Mouse (Mus musculus) cerebellum, postnatal 10 days (tissue): ENCODE data around the gene Harbi1.
"Not testable (repeated sequence)": the region's sequence is repeated elsewhere in the genome, so short reads cannot be mapped to it uniquely, and the experiment has no call there.

Experiments
- DNase-seq, 2 experiments: peaks; one replicate each; pipeline ENCODE4 v3.0.0; 2021; ENCODE audit warnings: mixed read lengths in 2 of 2

Harbi1 gene

DNA sequence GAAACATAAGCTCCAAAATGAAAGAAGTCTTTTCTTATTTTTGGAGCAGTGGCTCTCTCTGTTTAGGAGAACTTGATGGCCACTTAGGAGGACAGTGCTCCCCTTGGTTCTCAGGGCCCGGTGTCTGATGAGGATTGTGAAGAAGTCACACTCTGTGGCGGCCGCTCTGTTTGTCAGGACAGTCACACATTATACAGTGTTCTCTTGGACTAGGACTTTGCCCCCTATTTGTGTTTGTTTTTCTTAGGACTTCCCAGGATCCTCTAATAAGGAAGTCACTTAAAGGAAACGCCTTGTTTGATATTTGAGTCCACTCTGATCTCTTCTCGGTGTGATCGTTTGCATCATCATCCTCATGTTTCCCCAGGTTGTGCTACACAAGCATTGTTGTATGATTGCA, 7.6 kb downstream of the Harbi1 start:
- DNase-seq = no peak

DNA sequence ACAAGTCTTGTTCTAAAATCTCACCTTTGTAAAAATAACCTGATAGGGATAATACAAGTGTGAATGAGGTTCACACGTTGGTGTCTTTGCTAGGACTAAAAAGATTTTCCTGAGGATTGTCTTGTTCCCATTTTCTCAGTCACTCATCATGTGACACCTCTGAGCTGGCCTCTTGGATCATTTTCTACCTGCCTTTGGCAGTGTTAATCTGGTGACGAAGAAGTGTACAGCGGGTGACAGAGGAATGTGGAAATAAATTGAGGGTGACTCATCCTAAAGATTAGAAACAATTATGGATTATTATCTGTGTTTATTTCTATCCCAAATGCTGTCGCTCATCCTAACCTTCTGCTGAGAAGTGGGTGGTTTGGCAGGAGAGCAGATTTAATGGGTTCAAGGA, 12.7 kb downstream of the Harbi1 start:
- DNase-seq = no peak

DNA sequence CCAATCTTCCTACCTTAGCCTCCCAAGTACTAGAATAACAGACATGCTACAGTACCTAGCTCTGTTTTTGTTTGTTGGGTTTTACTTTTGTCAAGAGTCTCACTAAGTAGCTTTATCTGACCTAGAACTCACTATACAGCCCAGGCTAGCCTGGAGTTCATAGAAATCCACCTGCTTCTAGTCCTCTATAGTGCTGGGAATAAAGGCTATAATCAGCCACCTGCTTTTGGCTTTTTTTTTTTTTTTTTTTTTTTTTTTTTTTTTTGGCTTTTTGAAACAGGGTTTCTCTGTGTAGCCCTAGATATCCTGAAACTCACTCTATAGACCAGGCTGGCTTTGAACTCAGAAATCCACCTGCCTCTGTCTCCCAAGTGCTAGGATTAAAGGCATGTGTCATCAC, 13.3 kb downstream of the Harbi1 start:
- no peak for DNase-seq

DNA sequence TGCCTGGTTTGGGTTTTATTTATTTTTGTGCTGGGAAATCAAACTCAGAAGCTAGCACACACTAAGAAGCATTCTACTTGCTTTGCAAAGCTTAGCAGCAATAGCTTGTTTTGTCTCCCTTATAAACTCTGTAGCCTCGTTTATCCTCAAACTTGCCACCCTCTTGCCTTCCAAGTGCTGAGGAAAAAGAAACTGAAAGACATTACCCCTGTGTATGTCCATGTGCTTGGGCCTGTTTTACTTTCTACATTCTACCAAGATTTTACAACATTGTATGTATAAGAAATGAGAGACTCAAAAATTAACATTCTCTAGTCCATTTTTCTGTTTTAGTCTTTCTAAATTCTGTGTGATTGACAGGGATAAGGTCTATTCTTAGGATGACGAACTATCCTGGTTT, 14.1 kb downstream of the Harbi1 start:
- DNase-seq = no peak

DNA sequence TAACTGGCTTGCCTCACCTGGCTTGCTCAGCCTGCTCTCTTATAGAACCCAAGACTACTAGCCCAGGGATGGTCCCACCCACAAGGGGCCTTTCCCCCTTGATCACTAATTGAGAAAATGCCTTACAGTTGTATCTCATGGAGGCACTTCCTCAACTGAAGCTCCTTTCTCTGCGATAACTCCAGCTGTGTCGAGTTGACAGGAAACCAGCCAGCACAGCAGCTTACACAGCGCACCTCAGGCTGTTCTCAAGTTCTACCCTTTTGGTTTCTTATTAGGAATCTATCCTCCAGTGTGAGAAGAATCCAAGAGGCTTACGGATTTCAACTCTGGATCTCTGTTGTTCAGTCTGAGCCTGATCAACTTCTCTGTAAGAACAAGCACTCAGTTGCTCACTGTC, 14.8 kb downstream of the Harbi1 start:
- DNase-seq = not testable (repeated sequence)

DNA sequence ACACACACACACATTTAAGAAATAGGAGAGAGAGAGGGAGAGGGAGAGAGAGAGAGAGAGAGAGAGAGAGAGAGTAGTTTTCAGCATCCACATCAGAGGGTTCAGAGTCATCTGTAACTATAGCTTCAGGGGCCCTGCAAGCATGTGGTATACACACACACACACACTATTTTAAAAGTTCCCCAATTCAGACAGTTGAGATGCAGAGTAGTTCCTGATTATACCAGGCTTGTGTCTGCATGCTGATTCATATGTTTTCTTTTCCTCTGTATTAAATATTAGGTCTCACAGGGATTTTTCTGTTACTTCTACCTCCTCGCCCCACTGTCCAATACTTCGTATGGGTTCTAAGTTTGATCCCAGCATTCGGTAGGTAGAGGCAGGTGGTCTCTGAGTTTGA, 16.4 kb downstream of the Harbi1 start:
- no peak for DNase-seq

DNA sequence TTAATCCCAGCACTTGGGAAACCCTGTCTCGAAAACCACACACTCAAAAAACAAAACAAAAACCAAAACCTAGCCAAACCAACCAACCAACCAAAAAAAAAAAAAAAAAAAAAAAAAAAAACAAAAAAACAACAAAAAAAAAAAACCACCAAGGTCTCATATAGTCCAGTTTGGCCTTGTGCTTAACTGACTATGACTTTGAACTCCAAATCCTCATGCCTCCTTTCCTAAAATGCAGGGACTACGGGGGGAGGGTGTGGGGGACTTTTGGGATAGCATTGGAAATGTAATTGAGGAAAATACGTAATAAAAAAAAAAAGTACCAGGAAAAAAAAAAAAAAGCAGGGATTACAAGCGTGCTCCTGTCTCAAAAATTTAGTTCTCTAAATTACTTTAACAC, 18.9 kb downstream of the Harbi1 start:
- no peak for DNase-seq

DNA sequence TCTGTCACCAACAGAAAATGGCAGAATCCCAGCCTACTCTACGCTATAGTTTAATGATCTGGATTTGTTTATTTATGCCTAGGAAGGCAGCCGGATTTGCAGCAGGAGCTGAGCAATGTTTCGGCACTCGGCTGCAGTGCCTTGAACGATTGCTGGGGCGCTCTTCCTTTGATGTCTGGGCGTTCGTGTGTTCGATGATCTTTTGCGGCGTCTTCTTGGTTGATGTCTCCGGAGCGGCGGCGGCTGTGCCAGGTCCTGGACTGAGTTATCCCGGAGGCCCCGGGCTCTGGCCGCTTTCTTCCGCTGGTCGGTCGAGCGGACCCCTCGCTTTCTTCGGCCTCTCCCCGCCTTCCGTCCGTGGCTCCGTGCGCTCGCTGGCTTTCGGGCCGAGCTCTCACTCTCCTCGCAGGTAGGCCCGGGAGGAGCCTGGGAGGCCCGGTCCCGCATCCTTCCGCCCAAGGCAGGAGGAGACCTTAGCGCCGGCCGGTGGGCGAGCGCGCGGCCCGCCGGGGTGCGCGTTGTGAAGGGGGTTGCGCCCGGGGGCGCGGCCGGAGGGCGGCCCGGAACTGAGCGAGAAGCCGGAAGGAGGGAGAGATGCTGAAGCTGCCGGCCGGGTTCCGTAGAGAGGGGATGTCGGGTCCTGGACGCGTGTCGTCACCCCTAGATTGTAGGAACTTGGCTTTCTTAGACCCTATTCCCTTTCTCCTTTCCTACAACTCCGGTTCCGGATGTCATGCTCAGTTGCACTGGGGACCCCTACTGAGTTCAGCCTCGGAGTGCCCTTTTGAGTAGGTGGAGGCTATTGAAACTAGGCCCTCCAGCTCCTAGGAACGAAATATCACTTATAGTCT, 19.5 kb downstream of the Harbi1 start, which contains the start of gene Ambra1:
Ambra1 (plus strand) TSS at position 164 of the 851 bp plus-strand sequence.
- DNase-seq = peak; percentile 89

DNA sequence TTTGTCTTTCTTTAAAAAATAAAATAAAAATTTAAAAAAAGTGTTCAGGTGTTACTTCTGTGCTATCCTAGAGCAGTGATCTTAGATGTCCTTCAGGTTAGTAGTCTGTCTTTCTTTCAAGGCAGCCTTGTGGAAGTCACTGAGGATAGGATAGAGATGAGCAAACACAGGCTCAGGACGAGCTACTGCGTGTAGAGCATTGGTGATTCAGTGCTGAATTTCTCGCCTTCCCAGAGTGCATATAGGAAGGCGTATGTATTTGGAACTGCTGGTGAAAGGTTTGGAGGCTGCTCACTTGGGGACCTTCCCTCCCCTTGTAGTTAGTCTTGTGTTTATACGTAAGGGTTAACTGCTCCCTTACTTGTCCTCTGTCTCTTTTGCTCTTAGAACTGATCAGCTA, 24.6 kb downstream of the Harbi1 start:
- DNase-seq = no peak

DNA sequence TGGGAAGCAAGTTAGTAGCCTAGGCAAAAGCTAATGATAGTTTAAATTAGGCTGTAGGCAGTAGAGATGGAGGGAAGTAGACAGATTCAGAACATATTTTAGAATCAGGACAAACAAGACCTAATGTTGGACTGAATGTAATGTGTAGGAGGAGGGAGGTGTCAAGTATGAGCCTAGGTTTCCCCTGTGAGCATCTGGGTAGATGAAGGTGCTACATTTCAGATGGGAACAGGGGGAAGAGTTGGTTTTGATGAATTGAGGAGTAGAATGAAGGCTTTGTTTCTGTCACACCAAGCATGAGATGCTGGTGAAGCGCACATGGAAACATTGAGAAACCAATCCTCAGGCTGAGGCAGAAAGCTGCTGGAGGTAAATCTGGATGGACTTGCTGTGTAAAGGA, 28.9 kb downstream of the Harbi1 start:
- no peak for DNase-seq

DNA sequence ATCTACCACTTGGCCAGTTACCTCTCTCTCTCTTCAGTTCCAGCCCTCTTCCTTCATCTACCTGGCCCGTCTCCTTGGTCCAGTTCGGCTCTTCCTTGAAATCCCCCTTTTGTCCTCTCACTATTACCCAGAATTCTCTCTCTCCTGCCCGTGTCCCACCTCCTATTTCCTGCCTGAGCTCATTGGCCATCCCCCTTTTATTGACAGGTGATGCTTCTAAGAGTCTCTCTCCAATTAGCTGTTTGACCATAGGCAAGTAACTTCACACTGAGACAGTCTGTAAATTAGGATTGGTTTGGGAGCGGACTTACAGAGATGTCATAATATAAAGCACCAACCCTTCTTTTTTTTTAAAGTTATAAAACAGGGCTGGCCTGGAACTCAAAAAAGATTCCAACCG, 34.0 kb downstream of the Harbi1 start:
- no peak for DNase-seq

DNA sequence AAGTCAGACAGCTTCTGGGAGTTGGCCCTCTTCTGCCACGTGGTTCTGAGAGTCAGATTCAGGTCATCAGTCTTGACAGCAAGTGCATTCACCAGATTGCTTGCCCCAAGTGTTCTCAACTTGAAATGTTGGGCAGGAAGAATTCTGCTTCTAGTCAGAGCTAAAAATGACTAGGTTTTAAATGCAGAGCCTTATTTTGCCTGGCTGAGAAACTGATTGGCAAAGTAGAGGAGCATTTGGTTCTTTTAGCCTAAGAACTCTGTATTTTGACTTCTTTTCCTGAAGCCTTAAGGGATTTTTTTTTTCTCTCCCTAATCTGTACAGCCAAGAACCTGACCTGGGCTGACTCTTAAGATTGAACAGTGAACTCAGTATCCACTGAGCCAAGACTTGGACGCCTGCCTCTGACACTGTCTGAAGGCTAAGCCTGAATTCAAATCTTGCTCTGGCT, 39.2 kb downstream of the Harbi1 start:
- DNase-seq = peak; percentile 34 to 51
